Mouse (Mus musculus) MEL (cell line): Measurements from ENCODE around the gene Cotl1. TPM values are rescaled to one million over a fixed set of nuclear protein-coding genes. Genes with fewer than 3 reads are reported as not detected.
A peak's percentile ranks its signal among the peaks of the same experiment; 100 is the strongest.

Experiments
- DNase-seq: peaks from one replicate; pipeline ENCODE4 v3.0.0; 2011; ENCODE audit warnings: low read depth, low spot score
- H3K27ac ChIP-seq: 2 replicates; pipeline ENCODE4 v1.5.1; 2012; ENCODE audit warnings: low read depth, mild to moderate bottlenecking, control low read depth, low read length, moderate library complexity; ENCODE audit not compliant: control insufficient read depth
- H3K27me3 ChIP-seq, 2 experiments: fragments of 150-350 bp in 1 of 2; sonication (generic) in 1 of 2; 2 replicates each; pipeline ENCODE4 v1.6.1; 2012; ENCODE audit warnings: low read length in 2 of 2, mild to moderate bottlenecking in 2 of 2, improper control_type of control experiment in 1 of 2, moderate library complexity in 1 of 2; ENCODE audit not compliant: insufficient read depth in 2 of 2, control insufficient read depth in 1 of 2
- H3K36me3 ChIP-seq, 2 experiments: 2 replicates each; pipeline ENCODE4 v1.6.1; 2012 to 2014; ENCODE audit warnings: low read length in 2 of 2, improper control_type of control experiment in 1 of 2, inconsistent platforms in 1 of 2, mild to moderate bottlenecking in 1 of 2; ENCODE audit not compliant: insufficient read depth in 2 of 2, control insufficient read depth in 1 of 2
- H3K4me1 ChIP-seq, 2 experiments: fragments of 150-350 bp in 1 of 2; sonication (generic) in 1 of 2; 2 replicates each; pipeline ENCODE4 v1.6.1; 2012; ENCODE audit warnings: low read length in 2 of 2, improper control_type of control experiment in 1 of 2, mild to moderate bottlenecking in 1 of 2; ENCODE audit not compliant: insufficient read depth in 2 of 2, control insufficient read depth in 1 of 2
- H3K4me3 ChIP-seq, 2 experiments: fragments of 150-350 bp in 1 of 2; sonication (generic) in 1 of 2; 2 replicates each; pipeline ENCODE4 v1.5.1; 2012; ENCODE audit warnings: low read depth in 2 of 2, low read length in 2 of 2, mild to moderate bottlenecking in 2 of 2, moderate library complexity in 2 of 2, control low read depth in 1 of 2, improper control_type of control experiment in 1 of 2; ENCODE audit not compliant: control insufficient read depth in 1 of 2, insufficient read depth in 1 of 2
- H3K79me2 ChIP-seq: 2 replicates; pipeline ENCODE4 v1.6.1; 2012; ENCODE audit warnings: mild to moderate bottlenecking, low read length, moderate library complexity; ENCODE audit not compliant: control insufficient read depth, poor library complexity, insufficient read depth
- H3K9ac ChIP-seq: 2 replicates; pipeline ENCODE4 v1.6.1; 2012; ENCODE audit warnings: low read depth, mild to moderate bottlenecking, control low read depth, low read length, moderate library complexity; ENCODE audit not compliant: control insufficient read depth, poor library complexity, severe bottlenecking
- H3K9me3 ChIP-seq: fragments of 150-350 bp; sonication (generic); replicated peaks from 2 replicates; pipeline ENCODE4 v1.6.1; 2012; ENCODE audit warnings: mild to moderate bottlenecking, low read length, improper control_type of control experiment, moderate library complexity; ENCODE audit not compliant: insufficient read depth
- BHLHE40 ChIP-seq: IDR thresholded peaks from 2 replicates; pipeline ENCODE4 v1.6.1; 2012; ENCODE audit warnings: low read depth, mild to moderate bottlenecking, inconsistent platforms, low read length, improper control_type of control experiment, borderline replicate concordance
- CHD1 ChIP-seq: IDR thresholded peaks from 2 replicates; pipeline ENCODE4 v1.6.1; 2012; ENCODE audit warnings: low read depth, mild to moderate bottlenecking, inconsistent platforms, low read length, improper control_type of control experiment
- CTCF ChIP-seq, 3 experiments: IDR thresholded peaks in 2 of 3; conservative IDR thresholded peaks in 1 of 3; 2 replicates each; pipeline ENCODE4 v1.5.1; 2011 to 2012; ENCODE audit warnings: low read length in 3 of 3, low read depth in 2 of 3, mild to moderate bottlenecking in 2 of 3, improper control_type of control experiment in 1 of 3, inconsistent platforms in 1 of 3, mixed read lengths in 1 of 3, moderate library complexity in 1 of 3; ENCODE audit not compliant: control insufficient read depth in 1 of 3, insufficient read depth in 1 of 3, poor library complexity in 1 of 3, severe bottlenecking in 1 of 3
- E2F4 ChIP-seq: IDR thresholded peaks from 2 replicates; pipeline ENCODE4 v1.6.1; 2011; ENCODE audit warnings: low read depth, low read length, improper control_type of control experiment, borderline replicate concordance
- ELF1 ChIP-seq: IDR thresholded peaks from 2 replicates; pipeline ENCODE4 v1.6.1; 2014; ENCODE audit warnings: low read depth, mild to moderate bottlenecking, inconsistent platforms, low read length, improper control_type of control experiment, moderate library complexity
- ETS1 ChIP-seq: IDR thresholded peaks from 2 replicates; pipeline ENCODE4 v1.6.1; 2012; ENCODE audit warnings: low read depth, mild to moderate bottlenecking, inconsistent platforms, low read length, improper control_type of control experiment, moderate library complexity
- GABPA ChIP-seq: IDR thresholded peaks from 2 replicates; pipeline ENCODE4 v1.6.1; 2012; ENCODE audit warnings: low read depth, mild to moderate bottlenecking, inconsistent platforms, low read length, improper control_type of control experiment, moderate library complexity
- HCFC1 ChIP-seq: IDR thresholded peaks from 2 replicates; pipeline ENCODE4 v1.6.1; 2012; ENCODE audit warnings: low read depth, mild to moderate bottlenecking, inconsistent platforms, low read length, improper control_type of control experiment, moderate library complexity
- JUND ChIP-seq: IDR thresholded peaks from 2 replicates; pipeline ENCODE4 v1.6.1; 2011; ENCODE audit warnings: low read depth, mild to moderate bottlenecking, improper control_type of control experiment, low read length
- KAT2A ChIP-seq: conservative IDR thresholded peaks from 2 replicates; pipeline ENCODE4 v1.6.1; 2012; ENCODE audit warnings: low read depth, low read length, improper control_type of control experiment, inconsistent platforms
- MAFK ChIP-seq: IDR thresholded peaks from 2 replicates; pipeline ENCODE4 v1.6.1; 2011; ENCODE audit warnings: low read depth, mild to moderate bottlenecking, low read length, improper control_type of control experiment, borderline replicate concordance
- MAX ChIP-seq: IDR thresholded peaks from 2 replicates; pipeline ENCODE4 v1.6.1; 2011; ENCODE audit warnings: low read length, improper control_type of control experiment
- MEF2A ChIP-seq: IDR thresholded peaks from 2 replicates; pipeline ENCODE4 v1.6.1; 2014; ENCODE audit warnings: low read depth, mild to moderate bottlenecking, inconsistent platforms, low read length, improper control_type of control experiment; ENCODE audit not compliant: poor library complexity, insufficient replicate concordance, severe bottlenecking; ENCODE audit errors: extremely low read depth
- MYC ChIP-seq: IDR thresholded peaks from 2 replicates; pipeline ENCODE4 v1.6.1; 2011; ENCODE audit warnings: low read depth, mild to moderate bottlenecking, low read length, improper control_type of control experiment, moderate library complexity
- POLR2AphosphoS2 ChIP-seq: IDR thresholded peaks from 2 replicates; pipeline ENCODE4 v1.6.1; 2011; ENCODE audit warnings: low read length, improper control_type of control experiment
- POLR2AphosphoS5 ChIP-seq: IDR thresholded peaks from 2 replicates; pipeline ENCODE4 v1.6.1; 2012; ENCODE audit warnings: low read depth, borderline replicate concordance, mild to moderate bottlenecking, inconsistent platforms, low read length, moderate library complexity, mixed read lengths
- RCOR1 ChIP-seq: IDR thresholded peaks from 2 replicates; pipeline ENCODE4 v1.6.1; 2012; ENCODE audit warnings: low read depth, mild to moderate bottlenecking, inconsistent platforms, low read length, improper control_type of control experiment
- SMC3 ChIP-seq: IDR thresholded peaks from 2 replicates; pipeline ENCODE4 v1.6.1; 2011; ENCODE audit warnings: low read depth, low read length, improper control_type of control experiment
- TAL1 ChIP-seq: IDR thresholded peaks from 2 replicates; pipeline ENCODE4 v1.6.1; 2012; ENCODE audit warnings: mild to moderate bottlenecking, inconsistent platforms, low read length, moderate library complexity, mixed read lengths
- USF1 ChIP-seq: IDR thresholded peaks from 2 replicates; pipeline ENCODE4 v1.6.1; 2014; ENCODE audit warnings: low read depth, mild to moderate bottlenecking, inconsistent platforms, low read length, improper control_type of control experiment, moderate library complexity
- USF2 ChIP-seq, 2 experiments: IDR thresholded peaks; 2 replicates each; pipeline ENCODE4 v1.6.1; 2011 to 2012; ENCODE audit warnings: improper control_type of control experiment in 2 of 2, low read length in 2 of 2, borderline replicate concordance in 1 of 2, inconsistent platforms in 1 of 2, low read depth in 1 of 2, mild to moderate bottlenecking in 1 of 2; ENCODE audit not compliant: insufficient read depth in 1 of 2
- ZKSCAN1 ChIP-seq: IDR thresholded peaks from 2 replicates; pipeline ENCODE4 v1.6.1; 2012; ENCODE audit warnings: low read depth, mild to moderate bottlenecking, inconsistent platforms, low read length, improper control_type of control experiment, moderate library complexity
- ZMIZ1 ChIP-seq: IDR thresholded peaks from 2 replicates; pipeline ENCODE4 v1.6.1; 2012; ENCODE audit warnings: low read depth, mild to moderate bottlenecking, inconsistent platforms, low read length, improper control_type of control experiment, moderate library complexity
- polyA plus RNA-seq, 2 experiments: library from polyadenylated mRNA; stranded (reverse) in 1 of 2; unstranded in 1 of 2; fragments of >175 nt in 1 of 2; fragments of >200 nt in 1 of 2; gene quantifications; 2 replicates each; pipeline versions ENCODE4 v1.2.1 to v1.2.4; 2012; ENCODE audit warnings: low replicate concordance in 2 of 2, low read depth in 1 of 2; ENCODE audit not compliant: insufficient read length in 2 of 2, insufficient read depth in 1 of 2, missing spikeins in 1 of 2
- total RNA-seq: library from RNA; depleted of rRNA; stranded (reverse); fragments of 300-350 nt; gene quantifications from 2 replicates; pipeline ENCODE4 v1.2.3, GENCODE M21; 2012

Cotl1 gene
- total and polyA plus RNA-seq, 3 experiments = 70.3 to 114 TPM; not detected in 1

DNA sequence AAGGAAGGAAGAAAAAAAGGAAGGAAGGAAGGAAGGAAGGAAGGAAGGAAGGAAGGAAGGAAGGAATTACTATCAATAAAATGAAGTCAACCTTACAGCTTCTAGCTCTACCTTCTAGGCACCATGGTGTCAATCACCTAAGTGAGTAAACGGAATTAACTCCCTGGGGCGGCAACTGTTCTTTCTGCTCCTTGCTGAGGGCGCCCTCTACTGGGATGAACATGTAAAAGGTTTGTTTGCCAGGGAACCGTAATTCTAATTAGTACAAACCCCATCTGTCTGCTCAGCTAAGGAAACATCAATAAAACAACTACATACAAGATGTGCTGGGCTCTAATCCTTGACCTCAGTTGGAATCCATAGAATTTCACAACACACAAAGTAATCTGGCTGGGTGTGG is 3.1 kb upstream of the Cotl1 start (continued):
- TF ChIP-seq JUND (peak; percentile 54; the same call in 1 of the 2 replicates), KAT2A (no peak)
- TF ChIP-seq, all 39 proteins: peak for 12

DNA sequence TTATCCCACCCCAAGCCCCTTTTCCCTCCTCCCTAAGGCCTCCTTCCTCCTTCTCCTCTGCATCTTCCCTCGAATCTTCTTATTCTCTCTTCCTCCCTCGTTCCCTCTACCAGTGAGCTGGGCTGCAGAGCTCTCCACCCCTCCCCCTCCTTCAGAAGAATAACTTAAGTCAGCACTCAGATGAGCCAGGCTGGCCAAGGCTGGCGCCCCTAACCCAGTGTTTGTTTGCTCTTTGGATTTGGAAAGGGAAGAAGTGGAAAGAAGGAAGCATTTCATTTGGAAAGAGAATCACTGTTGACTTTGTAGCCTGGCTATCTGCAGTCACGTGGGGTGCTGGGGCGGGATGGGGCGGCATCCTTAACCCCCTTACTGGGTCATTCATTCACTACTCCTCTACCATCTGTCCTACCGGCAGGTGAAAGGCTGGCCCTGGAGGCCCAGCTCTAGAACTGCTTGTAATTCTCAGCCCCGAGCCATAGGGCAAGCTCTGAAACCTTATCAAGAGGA is 614 bp upstream of the Cotl1 start:
- peak; percentile 43 for DNase-seq
- Histone ChIP-seq H3K9ac (peak overlapping the region; percentile 73), H3K27ac (peak overlapping the region; percentile 38; the same call in 1 of the 2 replicates)

DNA sequence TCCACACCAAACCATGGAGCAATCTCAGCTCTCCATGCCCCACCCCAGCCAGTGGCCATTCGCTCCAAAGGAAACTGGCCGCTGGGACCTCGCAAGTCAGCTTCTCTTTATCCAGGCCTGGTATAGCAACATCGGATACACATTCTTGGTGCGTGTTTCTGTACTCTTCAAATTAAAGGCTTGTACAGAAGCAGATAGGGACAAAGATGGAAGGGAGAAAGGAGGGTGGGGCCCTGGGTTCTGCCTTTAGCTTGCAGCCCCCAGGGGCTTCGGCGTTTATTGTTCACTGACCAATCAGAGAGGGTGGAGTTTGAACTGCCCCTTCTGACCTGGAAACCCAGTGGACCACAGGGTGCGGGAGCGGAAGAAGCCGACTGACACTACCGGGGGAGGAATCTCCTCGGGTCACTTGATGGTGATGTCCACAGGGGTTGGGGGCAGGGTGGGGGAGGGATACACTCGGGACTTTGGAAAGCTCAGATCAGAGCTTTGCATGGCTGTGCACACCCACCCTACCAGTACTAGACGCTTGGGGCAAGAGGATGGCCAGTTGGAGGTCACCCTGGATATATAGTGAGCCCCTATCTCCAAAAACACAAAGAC is 824 bp downstream of the Cotl1 start:
- H3K36me3 ChIP-seq = peaks cover 0 to 4% of the 10 kb centered on the region in 2 experiments; a peak in 2 of 4 replicates
- no peak overlapping the region for H3K27ac ChIP-seq
- peak overlapping the region; percentile 79 to 84 for H3K4me3 ChIP-seq
- H3K79me2 ChIP-seq = peaks cover 1% of the 10 kb centered on the region; the same call in 1 of the 2 replicates
- no peaks in the 10 kb centered on the region for H3K9me3 ChIP-seq
- peaks cover 6 to 11% of the 10 kb centered on the region in 2 experiments; a peak in 3 of 4 replicates for H3K4me1 ChIP-seq
- peak overlapping the region; percentile 86 for H3K9ac ChIP-seq
- TF ChIP-seq RCOR1 (no peak), TAL1 (no peak), MAFK (no peak), ZMIZ1 (no peak), MAX (no peak), CHD1 (no peak), HCFC1 (no peak), CTCF (IDR thresholded peaks at IDR 0.05 in 2 of 3, conservative IDR thresholded peaks at IDR 0.05 in 1 of 3; ENCODE audit: control insufficient read depth in 1 of 3, insufficient read depth in 1 of 3, low read depth in 2 of 3, low read length in 3 of 3, poor library complexity in 1 of 3, severe bottlenecking in 1 of 3) (no peak), USF2 (IDR thresholded peaks at IDR 0.05; ENCODE audit: borderline replicate concordance in 1 of 2, insufficient read depth in 1 of 2, low read depth in 1 of 2, low read length in 2 of 2) (no peak), SMC3 (no peak), MEF2A (no peak), ELF1 (no peak), BHLHE40 (no peak), ZKSCAN1 (no peak), ETS1 (no peak), JUND (no peak), POLR2AphosphoS5 (no peak), KAT2A (no peak)
- no peak for DNase-seq
- H3K27me3 ChIP-seq = peaks cover under 1 to 1% of the 10 kb centered on the region in 2 experiments; a peak in 2 of 4 replicates

More for the DNA sequence above, 614 bp upstream of the Cotl1 start:
- peaks cover 8 to 10% of the 10 kb centered on the region in 2 experiments for H3K27me3 ChIP-seq
- H3K9me3 ChIP-seq = no peaks in the 10 kb centered on the region
- H3K4me3 ChIP-seq = peak overlapping the region; percentile 84 to 88
- peaks cover 6 to 11% of the 10 kb centered on the region in 2 experiments; a peak in 3 of 4 replicates for H3K4me1 ChIP-seq
- H3K36me3 ChIP-seq = peaks cover 0 to 4% of the 10 kb centered on the region in 2 experiments; a peak in 2 of 4 replicates
- peaks cover 1% of the 10 kb centered on the region; the same call in 1 of the 2 replicates for H3K79me2 ChIP-seq
- TF ChIP-seq POLR2AphosphoS2 = no peak
- TF ChIP-seq USF1 = peak; percentile 83
- TF ChIP-seq GABPA = no peak
- no peak for TF ChIP-seq MYC
- no peak for TF ChIP-seq ZKSCAN1
- TF ChIP-seq USF2 (IDR thresholded peaks at IDR 0.05; ENCODE audit: borderline replicate concordance in 1 of 2, insufficient read depth in 1 of 2, low read depth in 1 of 2, low read length in 2 of 2) = 0 out of 4 replicates have a peak, but pooled peaks of 1 of the 2 experiments have one; percentile 29
- no peak for TF ChIP-seq POLR2AphosphoS5
- TF ChIP-seq KAT2A = no peak
- no peak for TF ChIP-seq E2F4
